Mouse (Mus musculus) ES-E14 (cell line): Measurements from ENCODE around the gene Tgm3. TPM values are rescaled to one million over a fixed set of nuclear protein-coding genes. Genes with fewer than 3 reads are reported as not detected.

ENCODE experiments used
- DNase-seq: peaks from one replicate; pipeline ENCODE4 v3.0.0-alpha.2; 2013; ENCODE audit warnings: low read depth, low spot score
- H3K27ac ChIP-seq: 2 replicates; pipeline ENCODE4 v1.5.1; 2012; ENCODE audit warnings: low read depth, mild to moderate bottlenecking, low read length, moderate library complexity, mixed read lengths; ENCODE audit not compliant: poor library complexity, insufficient read depth, severe bottlenecking
- H3K36me3 ChIP-seq: 2 replicates; pipeline ENCODE4 v1.6.1; 2012; ENCODE audit warnings: mild to moderate bottlenecking, low read length, moderate library complexity, mixed read lengths; ENCODE audit not compliant: control insufficient read depth, poor library complexity, insufficient read depth, severe bottlenecking
- H3K4me1 ChIP-seq, 2 experiments: fragments of 150-350 bp in 1 of 2; sonication (generic) in 1 of 2; 2 replicates each; pipeline ENCODE4 v1.6.1; 2012; ENCODE audit warnings: low read length in 2 of 2, mild to moderate bottlenecking in 1 of 2, mixed read lengths in 1 of 2; ENCODE audit not compliant: control insufficient read depth in 2 of 2, insufficient read depth in 2 of 2, poor library complexity in 1 of 2
- H3K4me3 ChIP-seq, 2 experiments: fragments of 150-350 bp in 1 of 2; sonication (generic) in 1 of 2; 2 replicates each; pipeline ENCODE4 v1.5.1; 2012; ENCODE audit warnings: low read length in 2 of 2, low read depth in 1 of 2, mild to moderate bottlenecking in 1 of 2, mixed read lengths in 1 of 2; ENCODE audit not compliant: insufficient read depth in 1 of 2, poor library complexity in 1 of 2, severe bottlenecking in 1 of 2
- H3K9ac ChIP-seq: 2 replicates; pipeline ENCODE4 v1.6.1; 2012; ENCODE audit warnings: low read depth, mild to moderate bottlenecking, low read length, mixed read lengths; ENCODE audit not compliant: poor library complexity, insufficient read depth, severe bottlenecking
- H3K9me3 ChIP-seq: fragments of 150-350 bp; sonication (generic); 2 replicates; pipeline ENCODE4 v1.6.1; 2012; ENCODE audit warnings: low read depth, mild to moderate bottlenecking, low read length; ENCODE audit not compliant: control insufficient read depth, insufficient read depth
- CHD2 ChIP-seq: IDR thresholded peaks from 2 replicates; pipeline ENCODE4 v1.6.1; 2014; ENCODE audit warnings: mild to moderate bottlenecking, low read depth, low read length, inconsistent platforms
- HCFC1 ChIP-seq: IDR thresholded peaks from 2 replicates; pipeline ENCODE4 v1.6.1; 2012; ENCODE audit warnings: low read length, inconsistent platforms, borderline replicate concordance; ENCODE audit not compliant: insufficient read depth
- MAFK ChIP-seq: IDR thresholded peaks from 2 replicates; pipeline ENCODE4 v1.6.1; 2014; ENCODE audit warnings: mild to moderate bottlenecking, low read depth, low read length, inconsistent platforms; ENCODE audit not compliant: insufficient read depth
- ZC3H11A ChIP-seq: IDR thresholded peaks from 2 replicates; pipeline ENCODE4 v1.6.1; 2012; ENCODE audit warnings: low read depth, mild to moderate bottlenecking, inconsistent platforms, low read length, borderline replicate concordance
- ZNF384 ChIP-seq: IDR thresholded peaks from 2 replicates; pipeline ENCODE4 v1.6.1; 2012; ENCODE audit warnings: low read depth, low read length, inconsistent platforms
- in situ Hi-C, 2 experiments: fragments of 600-800 bp; cut with MboI; formaldehyde crosslinking; loops; one replicate each; pipeline ENCODE4 v1.15.1; 2025; ENCODE audit warnings: low sequenced_read_pairs in 2 of 2, inconsistent platforms in 1 of 2; ENCODE audit not compliant: unreplicated experiment in 2 of 2
- total RNA-seq: library from RNA; depleted of rRNA; stranded (reverse); fragments of 300-350 nt; gene quantifications from 2 replicates; pipeline ENCODE4 v1.2.3, GENCODE M21; 2012

The Tgm3 gene
- total RNA-seq, 1 experiment, result 3.1 TPM

GRCm38 (mm10) chr2:130013646-130014045 is 1.5 kb downstream of the Tgm3 start:
- DNase-seq, result no peak
- no peak overlapping the region for H3K4me3 ChIP-seq
- H3K9me3 ChIP-seq, result no peaks in the 10 kb centered on the region
- no peak overlapping the region for H3K9ac ChIP-seq
- no peaks in the 10 kb centered on the region for H3K36me3 ChIP-seq
- no peak overlapping the region for H3K27ac ChIP-seq
- TF ChIP-seq ZNF384 (no peak), ZC3H11A (no peak), CHD2 (no peak), HCFC1 (no peak)
- H3K4me1 ChIP-seq, result peaks cover 0 to 9% of the 10 kb centered on the region in 2 experiments; a peak in 2 of 4 replicates
- in situ Hi-C loops, result no loop called here

DNA sequence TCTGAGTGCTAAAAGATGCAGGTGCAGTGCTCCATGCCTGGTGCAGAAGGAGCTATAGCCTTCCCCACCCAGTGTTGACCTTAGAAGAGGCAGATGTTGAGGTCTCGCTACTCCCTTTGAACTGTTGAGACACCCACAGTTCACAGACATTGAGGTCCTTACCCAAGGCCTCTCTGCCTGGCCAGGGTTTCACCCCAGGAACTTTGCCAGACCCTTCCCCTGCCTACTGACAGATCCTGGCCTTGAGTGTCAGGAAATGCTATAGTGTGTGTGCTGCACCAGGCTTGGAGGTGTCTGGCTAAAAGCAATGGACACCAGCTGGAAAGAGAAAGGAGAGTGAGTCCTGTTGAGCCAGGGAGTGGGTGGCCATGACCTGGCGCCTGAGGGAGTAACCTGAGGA is 3.0 kb downstream of the Tgm3 start:
- Histone ChIP-seq H3K9me3 (no peaks in the 10 kb centered on the region), H3K27ac (no peak overlapping the region), H3K9ac (no peak overlapping the region), H3K36me3 (no peaks in the 10 kb centered on the region), H3K4me1 (peaks cover 0 to 9% of the 10 kb centered on the region in 2 experiments; a peak in 2 of 4 replicates), H3K4me3 (no peak overlapping the region)
- TF ChIP-seq ZNF384 (no peak), ZC3H11A (no peak)
- DNase-seq, result no peak
- in situ Hi-C loops, result no loop called here

- Histone ChIP-seq H3K4me3 (no peak overlapping the region), H3K9ac (no peak overlapping the region), H3K36me3 (no peaks in the 10 kb centered on the region), H3K9me3 (no peaks in the 10 kb centered on the region), H3K4me1 (no peaks in the 10 kb centered on the region), H3K27ac (no peak overlapping the region)
- no peak for DNase-seq
- in situ Hi-C loops, result no loop called here
- TF ChIP-seq MAFK (no peak), ZNF384 (no peak), CHD2 (no peak), HCFC1 (no peak), ZC3H11A (no peak)
Observed at GRCm38 (mm10) chr2:130018084-130018483, 5.9 kb downstream of the Tgm3 start.

DNA sequence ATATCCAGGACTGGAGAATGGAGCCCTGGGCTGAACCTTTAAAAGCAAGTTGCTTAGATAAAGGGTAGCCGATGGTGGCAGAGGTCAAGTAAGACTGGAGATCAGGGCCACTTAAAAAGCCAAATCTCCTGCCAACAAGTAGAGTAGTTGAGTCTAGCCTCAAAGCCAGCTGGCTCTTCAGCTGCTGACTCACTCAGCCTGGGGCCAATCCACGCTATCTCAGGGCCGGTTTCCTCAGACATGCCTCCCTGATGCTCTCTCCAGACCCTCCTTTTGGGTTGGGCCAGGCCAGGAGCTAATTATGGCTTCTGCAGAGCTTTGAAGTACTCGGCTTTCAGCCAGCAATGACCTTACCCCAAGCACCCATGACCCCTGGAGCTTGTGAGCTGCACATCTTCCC is 15.7 kb downstream of the Tgm3 start:
- TF ChIP-seq CHD2, result no peak
- no peak for TF ChIP-seq ZC3H11A
- no peak for TF ChIP-seq ZNF384
- no peak for TF ChIP-seq HCFC1
- TF ChIP-seq MAFK, result no peak
- H3K9me3 ChIP-seq, result no peaks in the 10 kb centered on the region
- H3K4me1 ChIP-seq, result no peaks in the 10 kb centered on the region; a peak in 1 of 4 replicates
- no peaks in the 10 kb centered on the region for H3K36me3 ChIP-seq
- no peak overlapping the region for H3K27ac ChIP-seq
- no peak overlapping the region for H3K4me3 ChIP-seq
- in situ Hi-C loops, result no loop called here
- no peak overlapping the region for H3K9ac ChIP-seq
- no peak for DNase-seq

GRCm38 (mm10) chr2:130029826-130030225 is 17.7 kb downstream of the Tgm3 start:
- peaks cover 0 to 2% of the 10 kb centered on the region in 2 experiments; a peak in 1 of 4 replicates for H3K4me1 ChIP-seq
- in situ Hi-C loops, result no loop called here
- no peak overlapping the region for H3K9ac ChIP-seq
- TF ChIP-seq ZC3H11A (no peak), CHD2 (no peak), MAFK (no peak), ZNF384 (no peak), HCFC1 (no peak)
- no peak overlapping the region for H3K27ac ChIP-seq
- H3K4me3 ChIP-seq, result no peak overlapping the region
- no peaks in the 10 kb centered on the region for H3K9me3 ChIP-seq
- H3K36me3 ChIP-seq, result no peaks in the 10 kb centered on the region
- DNase-seq, result no peak
